Mouse (Mus musculus) heart, embryonic 10.5 days (tissue): ENCODE results near the gene Calhm3. TPM values are rescaled to one million over a fixed set of nuclear protein-coding genes. Genes with fewer than 3 reads are reported as not detected.
A peak's percentile ranks its signal among the peaks of the same experiment; 100 is the strongest.
"Not testable (repeated sequence)": the region's sequence is repeated elsewhere in the genome, so short reads cannot be mapped to it uniquely, and the experiment has no call there.

ENCODE experiments used
- DNase-seq: peaks from one replicate; pipeline ENCODE4 v3.0.0-alpha.2; 2017; ENCODE audit warnings: low spot score
- H3K27ac ChIP-seq: fragments of 300-500 bp; sonication (generic); 2 replicates; pipeline ENCODE4 v1.5.1; 2016; ENCODE audit warnings: mild to moderate bottlenecking
- H3K27me3 ChIP-seq: fragments of 300-500 bp; sonication (generic); 2 replicates; pipeline ENCODE4 v1.6.1; 2016; ENCODE audit warnings: mild to moderate bottlenecking; ENCODE audit not compliant: poor library complexity, insufficient read depth, severe bottlenecking
- H3K36me3 ChIP-seq: fragments of 300-500 bp; sonication (generic); 2 replicates; pipeline ENCODE4 v1.6.1; 2016; ENCODE audit warnings: mild to moderate bottlenecking, moderate library complexity
- H3K4me1 ChIP-seq: fragments of 300-500 bp; sonication (generic); 2 replicates; pipeline ENCODE4 v1.6.1; 2016; ENCODE audit warnings: mild to moderate bottlenecking
- H3K4me3 ChIP-seq: fragments of 300-500 bp; sonication (generic); 2 replicates; pipeline ENCODE4 v1.5.1; 2016; ENCODE audit warnings: mild to moderate bottlenecking, moderate library complexity
- H3K9me3 ChIP-seq: fragments of 300-500 bp; sonication (generic); 2 replicates; pipeline ENCODE4 v1.6.1; 2016; ENCODE audit warnings: mild to moderate bottlenecking, moderate library complexity
- WGBS: fragments of 180-500 bp; shearing (Covaris S2); methylation state at CpG from one replicate; pipeline ENCODE4 v1.1.7; 2016; 5-methylcytosine and 5-hydroxymethylcytosine counted together
- polyA plus RNA-seq: library from polyadenylated mRNA; unstranded; fragments of >200 nt; fragmentation: Nextera tagmentation; extraction: Ambion mirVana; gene quantifications from 2 replicates; pipeline ENCODE4 v1.2.1, GENCODE M21; 2016

Calhm3 gene
- polyA plus RNA-seq, 1 experiment from 2014 or later: not detected

- no peaks in the 10 kb centered on the region for H3K9me3 ChIP-seq
- H3K4me1 ChIP-seq: 0 out of 2 replicates have a peak, but pooled peaks cover 7% of the 10 kb centered on the region
- H3K27ac ChIP-seq: no peak overlapping the region
- WGBS: 84% methylated on average over 7 of the region's 7 CpGs
- H3K27me3 ChIP-seq: peaks cover 32% of the 10 kb centered on the region
- no peak overlapping the region for H3K4me3 ChIP-seq
- H3K36me3 ChIP-seq: no peaks in the 10 kb centered on the region
- DNase-seq: no peak
Observed at GRCm38 (mm10) chr19:47153767-47154166, 3.8 kb downstream of the Calhm3 start.

GRCm38 (mm10) chr19:47152062-47152369 is 5.5 kb downstream of the Calhm3 start:
- Histone ChIP-seq H3K9me3 (no peaks in the 10 kb centered on the region), H3K36me3 (no peaks in the 10 kb centered on the region), H3K4me1 (0 out of 2 replicates have a peak, but pooled peaks cover 9% of the 10 kb centered on the region), H3K27me3 (peaks cover 32% of the 10 kb centered on the region), H3K4me3 (peak overlapping the region; percentile 48), H3K27ac (no peak overlapping the region)
- WGBS: 52% methylated on average over 12 of the region's 12 CpGs
- DNase-seq: no peak

- no peaks in the 10 kb centered on the region for H3K36me3 ChIP-seq
- WGBS: 21% methylated on average over 32 of the region's 32 CpGs
- H3K27me3 ChIP-seq: peaks cover 32% of the 10 kb centered on the region
- H3K4me1 ChIP-seq: 0 out of 2 replicates have a peak, but pooled peaks cover 9% of the 10 kb centered on the region
- no peaks in the 10 kb centered on the region for H3K9me3 ChIP-seq
- H3K4me3 ChIP-seq: peak overlapping the region; percentile 48
- no peak for DNase-seq
- H3K27ac ChIP-seq: no peak overlapping the region
Observed at GRCm38 (mm10) chr19:47151332-47152061, 6.1 kb downstream of the Calhm3 start.

- H3K4me1 ChIP-seq: 0 out of 2 replicates have a peak, but pooled peaks cover 9% of the 10 kb centered on the region
- no peak overlapping the region for H3K4me3 ChIP-seq
- peaks cover 32% of the 10 kb centered on the region for H3K27me3 ChIP-seq
- no peak overlapping the region for H3K27ac ChIP-seq
- no peaks in the 10 kb centered on the region for H3K36me3 ChIP-seq
- WGBS: 49% methylated on average over 4 of the region's 4 CpGs
- no peak for DNase-seq
- H3K9me3 ChIP-seq: no peaks in the 10 kb centered on the region
Observed at GRCm38 (mm10) chr19:47149854-47150253, 7.7 kb downstream of the Calhm3 start.

GRCm38 (mm10) chr19:47148267-47148847 is 9.2 kb downstream of the Calhm3 start:
- H3K36me3 ChIP-seq: no peaks in the 10 kb centered on the region
- H3K4me1 ChIP-seq: 0 out of 2 replicates have a peak, but pooled peaks cover 9% of the 10 kb centered on the region
- H3K4me3 ChIP-seq: no peak overlapping the region
- no peak for DNase-seq
- peaks cover 40% of the 10 kb centered on the region for H3K27me3 ChIP-seq
- no peaks in the 10 kb centered on the region for H3K9me3 ChIP-seq
- no peak overlapping the region for H3K27ac ChIP-seq
- 74% methylated on average over 5 of the region's 5 CpGs for WGBS

GRCm38 (mm10) chr19:47144154-47144553 is 13.4 kb downstream of the Calhm3 start, which contains the start of gene Calhm1:
Gene Calhm1, minus strand, starts transcription at chr19:47144254.
- no peaks in the 10 kb centered on the region for H3K36me3 ChIP-seq
- H3K4me3 ChIP-seq: no peak within 1 kb of the TSS
- H3K9me3 ChIP-seq: no peaks in the 10 kb centered on the region
- H3K4me1 ChIP-seq: 0 out of 2 replicates have a peak, but pooled peaks cover 2% of the 10 kb centered on the region
- H3K27ac ChIP-seq: no peak within 1 kb of the TSS
- H3K27me3 ChIP-seq: peaks cover 28% of the 10 kb centered on the region
- no peak for DNase-seq
- 87% methylated on average over 6 of the region's 6 CpGs for WGBS

- Histone ChIP-seq H3K4me3 (no peak overlapping the region), H3K9me3 (no peaks in the 10 kb centered on the region), H3K27ac (no peak overlapping the region), H3K36me3 (no peaks in the 10 kb centered on the region), H3K4me1 (peaks cover 15% of the 10 kb centered on the region), H3K27me3 (peaks cover 36% of the 10 kb centered on the region)
- DNase-seq: no peak
- 69% methylated on average over 6 of the region's 6 CpGs for WGBS
Observed at GRCm38 (mm10) chr19:47142438-47142837, 15.1 kb downstream of the Calhm3 start.

- H3K27ac ChIP-seq, H3K4me3 ChIP-seq, DNase-seq, H3K9me3 ChIP-seq: not testable (repeated sequence)
- WGBS: 29% methylated on average over 7 of the region's 7 CpGs
- H3K4me1 ChIP-seq: peaks cover 37% of the 10 kb centered on the region
- peaks cover 36% of the 10 kb centered on the region for H3K27me3 ChIP-seq
- H3K36me3 ChIP-seq: peaks cover 12% of the 10 kb centered on the region
Observed at GRCm38 (mm10) chr19:47139611-47140010, 18.0 kb downstream of the Calhm3 start.

GRCm38 (mm10) chr19:47137771-47138421 is 19.7 kb downstream of the Calhm3 start, which contains the start of gene Calhm2:
Gene Calhm2, minus strand, starts transcription at chr19:47138294.
- Histone ChIP-seq H3K9me3 (no peaks in the 10 kb centered on the region), H3K4me1 (peaks cover 37% of the 10 kb centered on the region), H3K27ac (peak within 1 kb of the TSS; percentile 93), H3K4me3 (peak within 1 kb of the TSS; percentile 60), H3K36me3 (peaks cover 27% of the 10 kb centered on the region), H3K27me3 (peaks cover 25% of the 10 kb centered on the region)
- peak; percentile 80 for DNase-seq
- WGBS: 2% methylated on average over 28 of the region's 28 CpGs

GRCm38 (mm10) chr19:47137051-47137581 is 20.4 kb downstream of the Calhm3 start:
- H3K36me3 ChIP-seq: peaks cover 34% of the 10 kb centered on the region
- peaks cover 37% of the 10 kb centered on the region for H3K4me1 ChIP-seq
- H3K4me3 ChIP-seq: peak overlapping the region; percentile 60
- H3K27ac ChIP-seq: peak overlapping the region; percentile 93
- WGBS: 27% methylated on average over 6 of the region's 6 CpGs
- peaks cover 25% of the 10 kb centered on the region for H3K27me3 ChIP-seq
- peak; percentile 82 for DNase-seq
- H3K9me3 ChIP-seq: no peaks in the 10 kb centered on the region

- peaks cover 43% of the 10 kb centered on the region for H3K36me3 ChIP-seq
- H3K4me1 ChIP-seq: peaks cover 37% of the 10 kb centered on the region
- no peak for DNase-seq
- H3K4me3 ChIP-seq: no peak overlapping the region
- no peak overlapping the region for H3K27ac ChIP-seq
- H3K9me3 ChIP-seq: no peaks in the 10 kb centered on the region
- 81% methylated on average over 5 of the region's 5 CpGs for WGBS
- peaks cover 25% of the 10 kb centered on the region for H3K27me3 ChIP-seq
Observed at GRCm38 (mm10) chr19:47136170-47136569, 21.4 kb downstream of the Calhm3 start.

- peaks cover 20% of the 10 kb centered on the region for H3K27me3 ChIP-seq
- DNase-seq: no peak
- no peak overlapping the region for H3K27ac ChIP-seq
- H3K4me3 ChIP-seq: no peak overlapping the region
- peaks cover 49% of the 10 kb centered on the region for H3K36me3 ChIP-seq
- H3K4me1 ChIP-seq: peaks cover 37% of the 10 kb centered on the region
- no peaks in the 10 kb centered on the region for H3K9me3 ChIP-seq
- 87% methylated on average over 17 of the region's 17 CpGs for WGBS
Observed at GRCm38 (mm10) chr19:47135568-47135967, 22.0 kb downstream of the Calhm3 start.

- Histone ChIP-seq H3K27ac (no peak overlapping the region), H3K4me1 (peaks cover 30% of the 10 kb centered on the region), H3K4me3 (no peak overlapping the region), H3K36me3 (peaks cover 73% of the 10 kb centered on the region), H3K27me3 (no peaks in the 10 kb centered on the region), H3K9me3 (no peaks in the 10 kb centered on the region)
- DNase-seq: no peak
- 89% methylated on average over 7 of the region's 7 CpGs for WGBS
Observed at GRCm38 (mm10) chr19:47133161-47133560, 24.4 kb downstream of the Calhm3 start.
